ENCODE assay signal across 8 mouse cellular contexts in genomic region chr17:15526986-15527810, GRCm38 (mm10). TPM values are rescaled to one million over a fixed set of nuclear protein-coding genes. Genes with fewer than 3 reads are reported as not detected.
DNase-seq lines count a peak whose midpoint lies in the region; ATAC-seq and TF ChIP-seq lines count a peak whose summit lies in the region.

Gene Pdcd2, minus strand, starts transcription at chr17:15527301.

- ATAC-seq in erythroid progenitor cell, adult 5-6 weeks (replicated peaks; ENCODE audit: low FRiP score, poor library complexity, severe bottlenecking), result peak; percentile 100
- ATAC-seq in heart, embryonic 12.5 days (ENCODE audit: insufficient number of reproducible peaks, low FRiP score), result peak; percentile 100
- ATAC-seq in kidney, postnatal 0 days (replicated peaks; ENCODE audit: low FRiP score, low read depth), result peak; percentile 100
- ATAC-seq in liver, embryonic 11.5 days (replicated peaks; ENCODE audit: low FRiP score), result peak; percentile 99
- peak; percentile 100 for ATAC-seq in stomach, embryonic 14.5 days (ENCODE audit: insufficient number of reproducible peaks, insufficient read depth, low FRiP score, low read depth)

- H3K4me3 ChIP-seq in heart, embryonic 12.5 days, result peak within 1 kb of the TSS; percentile 79
- H3K4me3 ChIP-seq in kidney, postnatal 0 days (replicated peaks; ENCODE audit: low read depth, low read length), result peak within 1 kb of the TSS; percentile 79
- peak within 1 kb of the TSS; percentile 93 for H3K4me3 ChIP-seq in liver, embryonic 11.5 days (ENCODE audit: low read depth, low read length)
- peak within 1 kb of the TSS; percentile 74 for H3K4me3 ChIP-seq in stomach, embryonic 14.5 days (ENCODE audit: low read depth, low read length)

- peak within 1 kb of the TSS; percentile 80 for H3K27ac ChIP-seq in heart, embryonic 12.5 days (ENCODE audit: poor library complexity, severe bottlenecking)
- H3K27ac ChIP-seq in kidney, postnatal 0 days, result peak within 1 kb of the TSS; percentile 85
- peak within 1 kb of the TSS; percentile 79 for H3K27ac ChIP-seq in liver, embryonic 11.5 days (ENCODE audit: low read depth, low read length)
- H3K27ac ChIP-seq in stomach, embryonic 14.5 days (ENCODE audit: low read length), result peak within 1 kb of the TSS; percentile 80

- H3K36me3 ChIP-seq in heart, embryonic 12.5 days, result peaks cover 23% of the 10 kb centered on the region
- H3K36me3 ChIP-seq in kidney, postnatal 0 days (ENCODE audit: insufficient read depth, low read length), result 0 out of 2 replicates have a peak, but pooled peaks cover 12% of the 10 kb centered on the region
- H3K36me3 ChIP-seq in liver, embryonic 11.5 days (ENCODE audit: control insufficient read depth, insufficient read depth, low read length), result peaks cover 6% of the 10 kb centered on the region; the same call in 1 of the 2 replicates
- peaks cover 13% of the 10 kb centered on the region for H3K36me3 ChIP-seq in stomach, embryonic 14.5 days (ENCODE audit: control insufficient read depth, insufficient read depth, low read length)

- peak within 1 kb of the TSS; percentile 92 for H3K9ac ChIP-seq in heart, embryonic 12.5 days
- peak within 1 kb of the TSS; percentile 78 for H3K9ac ChIP-seq in kidney, postnatal 0 days (ENCODE audit: low read depth, low read length)
- H3K9ac ChIP-seq in liver, embryonic 11.5 days (ENCODE audit: low read depth, low read length), result peak within 1 kb of the TSS; percentile 93
- H3K9ac ChIP-seq in stomach, embryonic 14.5 days (replicated peaks; ENCODE audit: low read depth, low read length), result peak within 1 kb of the TSS; percentile 62

- DNase-seq in CD4-positive helper T cell, adult 2 months (ENCODE audit: low read depth, low spot score), result peak; percentile 94
- DNase-seq in brain, embryonic 18.5 days (ENCODE audit: low read depth, low spot score), result peak; percentile 72
- DNase-seq in kidney, postnatal 0 days (ENCODE audit: low spot score), result peak; percentile 98
- peak; percentile 97 for DNase-seq in liver, embryonic 11.5 days (ENCODE audit: low spot score)
- DNase-seq in naive thymus-derived CD4-positive, alpha-beta T cell, adult 2 months (ENCODE audit: low read depth), result peak; percentile 93

- WGBS in heart, embryonic 12.5 days, result under 1% methylated on average over 55 of the region's 55 CpGs
- WGBS in kidney, postnatal 0 days, result under 1% methylated on average over 54 of the region's 55 CpGs
- 1% methylated on average over 54 of the region's 55 CpGs for WGBS in liver, embryonic 11.5 days
- WGBS in stomach, embryonic 14.5 days, result under 1% methylated on average over 52 of the region's 55 CpGs

- H3K4me1 ChIP-seq in heart, embryonic 12.5 days (replicated peaks), result peaks cover 7% of the 10 kb centered on the region
- H3K4me1 ChIP-seq in kidney, postnatal 0 days (replicated peaks; ENCODE audit: insufficient read depth, low read length), result peaks cover 5% of the 10 kb centered on the region
- peaks cover 11% of the 10 kb centered on the region; the same call in 1 of the 2 replicates for H3K4me1 ChIP-seq in liver, embryonic 11.5 days (replicated peaks; ENCODE audit: control insufficient read depth, insufficient read depth, low read length)
- H3K4me1 ChIP-seq in stomach, embryonic 14.5 days (ENCODE audit: control insufficient read depth, insufficient read depth, low read length), result peaks cover 6% of the 10 kb centered on the region; the same call in 1 of the 2 replicates

- peak; percentile 54 for TF ChIP-seq CTCF in kidney, postnatal 0 days (IDR thresholded peaks at IDR 0.05; ENCODE audit: low read depth)

- H3K4me2 ChIP-seq in heart, embryonic 12.5 days, result peak within 1 kb of the TSS; percentile 88
- peak within 1 kb of the TSS; percentile 95 for H3K4me2 ChIP-seq in kidney, postnatal 0 days (ENCODE audit: low read length)
- peak within 1 kb of the TSS; percentile 92 for H3K4me2 ChIP-seq in liver, embryonic 11.5 days
- peak within 1 kb of the TSS; percentile 74 for H3K4me2 ChIP-seq in stomach, embryonic 14.5 days (replicated peaks; ENCODE audit: low read depth, low read length)

- H3K27me3 ChIP-seq in heart, embryonic 12.5 days (replicated peaks), result no peaks in the 10 kb centered on the region
- H3K27me3 ChIP-seq in kidney, postnatal 0 days (ENCODE audit: insufficient read depth, low read length), result no peaks in the 10 kb centered on the region
- H3K27me3 ChIP-seq in liver, embryonic 11.5 days (replicated peaks; ENCODE audit: control insufficient read depth, insufficient read depth, low read length), result no peaks in the 10 kb centered on the region
- H3K27me3 ChIP-seq in stomach, embryonic 14.5 days (ENCODE audit: control insufficient read depth, insufficient read depth, low read length), result no peaks in the 10 kb centered on the region

- H3K9me3 ChIP-seq in heart, embryonic 12.5 days (replicated peaks), result no peaks in the 10 kb centered on the region
- H3K9me3 ChIP-seq in kidney, postnatal 0 days (replicated peaks; ENCODE audit: low read length), result no peaks in the 10 kb centered on the region
- no peaks in the 10 kb centered on the region for H3K9me3 ChIP-seq in liver, embryonic 11.5 days (ENCODE audit: control insufficient read depth, low read length)
- H3K9me3 ChIP-seq in stomach, embryonic 14.5 days (ENCODE audit: control insufficient read depth, low read depth, low read length), result no peaks in the 10 kb centered on the region

RNA-seq across cellular contexts. Expression of gene Pdcd2, which starts in this region (rescaled TPM):
- total RNA-seq in erythroid progenitor cell, adult 5-6 weeks (2015; ENCODE audit: low replicate concordance), result 8.8 and 9.7 TPM in 2 replicates
- 8.4 and 10.5 TPM in 2 replicates for total RNA-seq in erythroid progenitor cell, adult 5-6 weeks (2017; ENCODE audit: low replicate concordance)
- polyA plus RNA-seq in heart, embryonic 12.5 days (2016; fragmentation: Nextera tagmentation; extraction: Ambion mirVana), result 31.1 and 32.6 TPM in 2 replicates
- 49.5 and 57.5 TPM in 2 replicates for polyA plus RNA-seq in kidney, postnatal 0 days (2015; fragmentation: Nextera tagmentation; extraction: Ambion mirVana)
- polyA plus RNA-seq in liver, embryonic 11.5 days (2014; fragmentation: Nextera tagmentation; extraction: Ambion mirVana), result 58.2 and 64.0 TPM in 2 replicates
- polyA plus RNA-seq in stomach, embryonic 14.5 days (2014; fragmentation: Nextera tagmentation; extraction: Ambion mirVana), result 38.9 and 45.7 TPM in 2 replicates

Comparison
In these comparisons a context has a peak if more than half of its experiments do, and no peak if none do; other contexts are left out.
1. Peak in every context shown above with its lines: DNase-seq, ATAC-seq, H3K4me3 ChIP-seq and H3K27ac ChIP-seq.